Mouse (Mus musculus): ENCODE data around the gene Rassf3. TPM values are rescaled to one million over a fixed set of nuclear protein-coding genes. Genes with fewer than 3 reads are reported as not detected.

Gene Rassf3
- polyA plus RNA-seq, 1 experiment: 41.2 TPM

DNA sequence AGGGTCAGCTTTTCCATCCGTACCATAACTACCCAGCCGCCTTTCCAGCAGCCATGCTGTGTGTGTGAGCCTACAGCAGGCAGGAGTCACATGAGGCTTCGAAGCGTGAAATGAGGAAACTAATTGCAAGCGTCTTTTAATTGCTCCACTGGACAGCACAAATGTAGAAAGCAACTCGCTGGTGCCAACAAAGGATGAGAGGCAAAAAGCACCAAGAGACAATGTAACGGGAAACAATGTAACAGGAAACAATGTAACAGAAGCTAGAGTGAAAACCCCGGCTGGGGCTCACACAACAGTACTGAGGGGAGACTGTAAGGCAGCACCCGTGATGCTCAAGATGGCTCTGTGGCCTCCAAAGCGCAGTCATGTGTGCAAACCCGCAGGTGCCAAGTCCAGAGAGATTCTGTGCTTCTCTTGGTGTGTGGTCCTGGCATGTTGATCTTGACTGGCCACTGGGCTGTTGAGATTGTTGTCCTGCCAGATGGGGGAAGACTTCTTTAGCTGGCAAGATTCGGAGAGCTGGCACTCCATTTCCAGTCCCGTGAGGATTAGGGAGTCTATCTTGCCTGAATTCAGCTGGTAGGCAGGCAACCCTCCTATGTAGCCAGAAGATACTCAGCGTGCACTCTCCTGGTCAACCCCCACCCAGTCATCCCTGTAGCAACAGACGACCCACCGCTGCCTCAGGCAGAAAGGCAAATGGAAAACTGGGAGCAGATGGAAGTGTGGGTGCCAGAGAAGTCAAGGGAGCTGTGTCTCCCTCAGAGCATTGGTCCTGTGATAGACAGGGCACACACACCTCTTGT, 52.4 kb downstream of the Rassf3 start:
- H3K4me1 ChIP-seq (ENCODE audit: control insufficient read depth, insufficient read depth, low read length): peaks cover 20% of the 10 kb centered on the region
- H3K4me3 ChIP-seq (replicated peaks; ENCODE audit: control insufficient read depth, low read depth, low read length): no peak overlapping the region
- H3K27ac ChIP-seq (ENCODE audit: control insufficient read depth, insufficient read depth, low read depth, low read length, poor library complexity): peak overlapping the region; percentile 69
- no peak for TF ChIP-seq POLR2A (IDR thresholded peaks at IDR 0.05; ENCODE audit: borderline replicate concordance, control insufficient read depth, low read depth, low read length)
- TF ChIP-seq CTCF (IDR thresholded peaks at IDR 0.05; ENCODE audit: control insufficient read depth, insufficient read depth, low read length): no peak
- WGBS: 53% methylated on average over 16 of the region's 16 CpGs

DNA sequence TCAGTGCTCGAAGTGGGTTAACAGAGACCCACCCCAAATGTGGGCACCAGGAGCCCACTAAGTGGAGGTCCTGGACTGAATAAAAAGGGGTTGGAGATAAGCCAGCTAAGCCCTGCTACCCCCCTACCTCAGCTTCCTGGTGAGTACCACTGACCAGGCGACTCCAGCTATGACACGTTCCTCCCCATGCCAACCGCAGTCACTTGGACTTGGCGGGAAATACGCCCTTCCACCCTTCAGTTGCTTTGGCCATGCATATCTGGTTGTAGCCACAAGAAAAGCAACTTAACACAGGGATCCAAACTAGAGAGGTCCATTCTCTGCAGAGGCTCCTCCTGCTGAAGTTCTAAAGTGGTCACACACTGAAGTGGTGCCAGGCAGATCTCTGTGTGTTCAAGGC, 53.9 kb downstream of the Rassf3 start:
- H3K4me3 ChIP-seq (replicated peaks; ENCODE audit: control insufficient read depth, low read depth, low read length): no peak overlapping the region
- 85% methylated on average over 6 of the region's 6 CpGs for WGBS
- H3K27ac ChIP-seq (ENCODE audit: control insufficient read depth, insufficient read depth, low read depth, low read length, poor library complexity): no peak overlapping the region
- peaks cover 12% of the 10 kb centered on the region for H3K4me1 ChIP-seq (ENCODE audit: control insufficient read depth, insufficient read depth, low read length)
- TF ChIP-seq CTCF (IDR thresholded peaks at IDR 0.05; ENCODE audit: control insufficient read depth, insufficient read depth, low read length): no peak
- TF ChIP-seq POLR2A (IDR thresholded peaks at IDR 0.05; ENCODE audit: borderline replicate concordance, control insufficient read depth, low read depth, low read length): no peak

- WGBS: 84% methylated on average over 11 of the region's 11 CpGs
These were observed 54.4 kb downstream of the Rassf3 start for GRCm38 (mm10) chr10:121421657-121422290.

DNA sequence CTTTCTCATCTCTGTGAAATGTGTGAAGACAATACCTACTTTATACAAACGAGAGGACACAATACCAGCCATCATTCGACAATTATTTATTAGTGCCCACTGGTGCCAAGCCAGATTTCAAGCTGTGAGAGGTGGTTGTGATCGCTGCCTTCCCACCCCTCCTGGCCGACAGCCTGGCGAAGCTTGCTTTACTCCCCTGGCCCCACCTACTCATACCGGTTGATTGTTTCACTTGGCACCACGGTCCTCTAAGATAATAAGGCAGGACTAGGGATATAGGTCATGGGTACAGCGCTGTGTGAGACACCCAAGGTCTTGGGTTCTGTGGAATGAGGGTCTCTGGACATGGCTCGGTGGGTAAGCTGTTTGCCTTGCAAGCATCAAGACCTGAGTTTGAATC, 55.1 kb downstream of the Rassf3 start:
- WGBS: 81% methylated on average over 9 of the region's 9 CpGs
- 0 out of 2 replicates have a peak overlapping the region, but pooled peaks have one; percentile 6 for H3K27ac ChIP-seq (ENCODE audit: control insufficient read depth, insufficient read depth, low read depth, low read length, poor library complexity)
- H3K4me3 ChIP-seq (replicated peaks; ENCODE audit: control insufficient read depth, low read depth, low read length): no peak overlapping the region
- TF ChIP-seq CTCF (IDR thresholded peaks at IDR 0.05; ENCODE audit: control insufficient read depth, insufficient read depth, low read length): no peak
- TF ChIP-seq POLR2A (IDR thresholded peaks at IDR 0.05; ENCODE audit: borderline replicate concordance, control insufficient read depth, low read depth, low read length): no peak
- H3K4me1 ChIP-seq (ENCODE audit: control insufficient read depth, insufficient read depth, low read length): peaks cover 12% of the 10 kb centered on the region

More at GRCm38 (mm10) chr10:121421657-121422290, 54.4 kb downstream of the Rassf3 start:
- Histone ChIP-seq H3K4me1 (ENCODE audit: control insufficient read depth, insufficient read depth, low read length) (peaks cover 14% of the 10 kb centered on the region), H3K27ac (ENCODE audit: control insufficient read depth, insufficient read depth, low read depth, low read length, poor library complexity) (no peak overlapping the region), H3K4me3 (replicated peaks; ENCODE audit: control insufficient read depth, low read depth, low read length) (no peak overlapping the region)
- no peak for TF ChIP-seq POLR2A (IDR thresholded peaks at IDR 0.05; ENCODE audit: borderline replicate concordance, control insufficient read depth, low read depth, low read length)
- TF ChIP-seq CTCF (IDR thresholded peaks at IDR 0.05; ENCODE audit: control insufficient read depth, insufficient read depth, low read length): no peak

- Histone ChIP-seq H3K4me1 (ENCODE audit: control insufficient read depth, insufficient read depth, low read length) (peaks cover 10% of the 10 kb centered on the region), H3K27ac (ENCODE audit: control insufficient read depth, insufficient read depth, low read depth, low read length, poor library complexity) (peak overlapping the region; percentile 57), H3K4me3 (replicated peaks; ENCODE audit: control insufficient read depth, low read depth, low read length) (no peak overlapping the region)
- WGBS: 62% methylated on average over 22 of the region's 22 CpGs
- TF ChIP-seq CTCF (IDR thresholded peaks at IDR 0.05; ENCODE audit: control insufficient read depth, insufficient read depth, low read length) (no peak), POLR2A (IDR thresholded peaks at IDR 0.05; ENCODE audit: borderline replicate concordance, control insufficient read depth, low read depth, low read length) (no peak)
These were observed 56.3 kb downstream of the Rassf3 start for GRCm38 (mm10) chr10:121419640-121420470.

DNA sequence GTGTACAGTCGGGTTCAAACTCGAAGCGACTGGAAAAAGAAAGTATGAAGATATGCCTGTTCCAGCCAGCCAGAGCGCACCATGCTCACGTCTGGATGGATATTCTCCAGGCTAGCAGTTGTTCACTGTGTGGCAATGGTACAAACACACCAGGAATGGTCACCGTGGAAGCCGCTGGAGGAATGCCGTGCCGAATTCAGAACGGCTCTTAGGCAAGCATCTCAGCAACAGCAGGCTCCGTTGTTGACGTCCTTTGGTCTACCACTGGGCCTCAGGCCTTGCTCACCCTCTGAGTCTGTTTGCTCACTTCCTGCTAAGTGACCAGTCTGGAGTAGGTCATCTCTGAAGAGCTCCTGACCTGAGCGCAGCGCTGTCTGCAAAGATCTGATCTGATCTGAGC, 57.3 kb downstream of the Rassf3 start:
- H3K4me3 ChIP-seq (replicated peaks; ENCODE audit: control insufficient read depth, low read depth, low read length): no peak overlapping the region
- WGBS: 86% methylated on average over 14 of the region's 14 CpGs
- no peak overlapping the region for H3K27ac ChIP-seq (ENCODE audit: control insufficient read depth, insufficient read depth, low read depth, low read length, poor library complexity)
- H3K4me1 ChIP-seq (ENCODE audit: control insufficient read depth, insufficient read depth, low read length): peaks cover 7% of the 10 kb centered on the region
- TF ChIP-seq POLR2A (IDR thresholded peaks at IDR 0.05; ENCODE audit: borderline replicate concordance, control insufficient read depth, low read depth, low read length) (no peak), CTCF (IDR thresholded peaks at IDR 0.05; ENCODE audit: control insufficient read depth, insufficient read depth, low read length) (no peak)

DNA sequence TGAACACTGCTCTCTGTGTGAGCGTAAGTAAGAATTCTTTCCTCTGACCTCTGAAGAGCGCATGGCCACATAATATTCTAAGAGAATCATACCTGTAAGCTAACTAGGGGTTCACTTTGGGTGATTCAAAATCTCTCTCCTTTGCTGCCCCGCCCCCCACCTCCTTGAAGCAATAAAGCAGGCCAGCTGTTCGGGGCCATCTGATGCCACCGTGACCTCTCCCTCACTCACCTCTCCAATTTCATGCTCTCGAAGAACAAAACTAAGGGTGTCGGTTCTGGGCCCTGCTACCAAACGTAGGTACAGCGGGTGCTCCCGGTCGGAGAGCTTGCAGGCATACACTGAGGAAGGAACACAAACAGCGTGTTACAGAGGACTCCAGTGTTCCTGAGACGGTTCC, 62.0 kb downstream of the Rassf3 start:
- H3K27ac ChIP-seq (ENCODE audit: control insufficient read depth, insufficient read depth, low read depth, low read length, poor library complexity): no peak overlapping the region
- WGBS: 86% methylated on average over 13 of the region's 13 CpGs

GRCm38 (mm10) chr10:121412824-121413223, 63.3 kb downstream of the Rassf3 start:
- peaks cover 2% of the 10 kb centered on the region for H3K4me1 ChIP-seq (ENCODE audit: control insufficient read depth, insufficient read depth, low read length)
- H3K4me3 ChIP-seq (replicated peaks; ENCODE audit: control insufficient read depth, low read depth, low read length): no peak overlapping the region
- WGBS: 83% methylated on average over 17 of the region's 17 CpGs
- TF ChIP-seq POLR2A (IDR thresholded peaks at IDR 0.05; ENCODE audit: borderline replicate concordance, control insufficient read depth, low read depth, low read length): no peak
- TF ChIP-seq CTCF (IDR thresholded peaks at IDR 0.05; ENCODE audit: control insufficient read depth, insufficient read depth, low read length): no peak
- H3K27ac ChIP-seq (ENCODE audit: control insufficient read depth, insufficient read depth, low read depth, low read length, poor library complexity): no peak overlapping the region

More for the DNA sequence above, 62.0 kb downstream of the Rassf3 start:
- peaks cover 2% of the 10 kb centered on the region for H3K4me1 ChIP-seq (ENCODE audit: control insufficient read depth, insufficient read depth, low read length)
- H3K4me3 ChIP-seq (replicated peaks; ENCODE audit: control insufficient read depth, low read depth, low read length): no peak overlapping the region
- TF ChIP-seq CTCF (IDR thresholded peaks at IDR 0.05; ENCODE audit: control insufficient read depth, insufficient read depth, low read length) (no peak), POLR2A (IDR thresholded peaks at IDR 0.05; ENCODE audit: borderline replicate concordance, control insufficient read depth, low read depth, low read length) (no peak)
